Mouse (Mus musculus): ENCODE results near the gene Gga2.

DNA sequence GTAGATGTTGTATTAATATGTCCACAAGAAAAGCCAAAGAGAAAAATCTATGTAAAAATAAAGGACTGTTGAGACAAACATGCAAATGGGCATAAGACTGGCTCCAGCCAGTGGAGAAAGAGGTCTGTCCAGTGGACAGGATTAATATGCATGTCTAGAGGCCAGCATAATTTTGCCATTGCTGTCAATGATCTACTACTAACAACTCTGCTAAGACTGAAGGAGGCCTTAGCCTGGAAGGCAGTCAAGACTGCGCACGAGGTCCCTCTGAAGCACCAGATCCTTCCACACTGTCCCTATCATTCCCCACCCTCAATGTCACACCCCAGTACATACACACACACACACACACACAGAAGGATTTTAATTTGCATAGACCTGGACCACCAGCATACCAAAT, 1.1 kb upstream of the Gga2 start:
- TF ChIP-seq CTCF (IDR thresholded peaks at IDR 0.05) (no peak), EP300 (IDR thresholded peaks at IDR 0.05; ENCODE audit: insufficient read depth, low read depth, low read length) (no peak), POLR2A (IDR thresholded peaks at IDR 0.05; ENCODE audit: insufficient read depth, low read depth, low read length) (no peak)
